Mouse (Mus musculus) common myeloid progenitor, adult 5-6 weeks (primary cell): ENCODE results near the gene Ephx1. TPM values are rescaled to one million over a fixed set of nuclear protein-coding genes. Genes with fewer than 3 reads are reported as not detected.
A peak's percentile ranks its signal among the peaks of the same experiment; 100 is the strongest.

ENCODE experiments used
- ATAC-seq: replicated peaks from 2 replicates; pipeline ENCODE4 v1.8.0; 2016; ENCODE audit warnings: low read depth, mild to moderate bottlenecking, moderate TSS enrichment, inconsistent platforms; ENCODE audit not compliant: poor library complexity, severe bottlenecking
- total RNA-seq: library from RNA; stranded (forward); fragments of 200-1000, 187-1606 nt; gene quantifications from 2 replicates; pipeline ENCODE4 v1.2.3, GENCODE M21; 2017

Gene Ephx1
- 1.1 TPM in 1 of 2 replicates, not detected in the other for total RNA-seq

GRCm38 (mm10) chr1:181020756-181021487 lies at the start of gene Ephx1:
Gene Ephx1 (minus strand): TSS chr1:181020904.
- no peak for ATAC-seq

GRCm38 (mm10) chr1:181069671-181070070 lies 49.0 kb upstream of the Ephx1 start:
- no peak for ATAC-seq

- no peak for ATAC-seq
Measured at GRCm38 (mm10) chr1:181068344-181068743, 47.6 kb upstream of the Ephx1 start.

- no peak for ATAC-seq
Measured at GRCm38 (mm10) chr1:181064648-181065047, 43.9 kb upstream of the Ephx1 start.

- ATAC-seq = no peak
Measured at GRCm38 (mm10) chr1:181063991-181064390, 43.3 kb upstream of the Ephx1 start.

GRCm38 (mm10) chr1:181061784-181062485 lies 41.2 kb upstream of the Ephx1 start:
- ATAC-seq = no peak

GRCm38 (mm10) chr1:181052898-181053297 lies 32.2 kb upstream of the Ephx1 start:
- ATAC-seq = no peak

- no peak for ATAC-seq
Measured at GRCm38 (mm10) chr1:181050937-181051336, 30.2 kb upstream of the Ephx1 start, which contains the start of gene 9130409I23Rik. Gene 9130409I23Rik (plus strand): TSS chr1:181051237.

- ATAC-seq = peak; percentile 50; the same call in 1 of the 2 replicates
Measured at GRCm38 (mm10) chr1:181049328-181049842, 28.7 kb upstream of the Ephx1 start.

- no peak for ATAC-seq
Measured at GRCm38 (mm10) chr1:181047520-181047919, 26.8 kb upstream of the Ephx1 start.

GRCm38 (mm10) chr1:181039652-181040051 lies 18.9 kb upstream of the Ephx1 start:
- ATAC-seq = peak; percentile 59

- peak; percentile 66 for ATAC-seq
Measured at GRCm38 (mm10) chr1:181037623-181038022, 16.9 kb upstream of the Ephx1 start.

- ATAC-seq = peak; percentile 45; the same call in 1 of the 2 replicates
Measured at GRCm38 (mm10) chr1:181035015-181035778, 14.5 kb upstream of the Ephx1 start.

- peak; percentile 96 for ATAC-seq
Measured at GRCm38 (mm10) chr1:181022265-181022664, 1.6 kb upstream of the Ephx1 start.

- no peak for ATAC-seq
Measured at GRCm38 (mm10) chr1:181021488-181021865, 773 bp upstream of the Ephx1 start.

GRCm38 (mm10) chr1:181017890-181018420 lies 2.7 kb downstream of the Ephx1 start:
- ATAC-seq = no peak

- peak; percentile 68 for ATAC-seq
Measured at GRCm38 (mm10) chr1:181017212-181017711, 3.4 kb downstream of the Ephx1 start.

GRCm38 (mm10) chr1:181016532-181017131 lies 4.1 kb downstream of the Ephx1 start:
- ATAC-seq = peak; percentile 62

GRCm38 (mm10) chr1:181016045-181016444 lies 4.7 kb downstream of the Ephx1 start:
- ATAC-seq = no peak
